ENCODE assay signal across 23 mouse cellular contexts in the genomic region with DNA sequence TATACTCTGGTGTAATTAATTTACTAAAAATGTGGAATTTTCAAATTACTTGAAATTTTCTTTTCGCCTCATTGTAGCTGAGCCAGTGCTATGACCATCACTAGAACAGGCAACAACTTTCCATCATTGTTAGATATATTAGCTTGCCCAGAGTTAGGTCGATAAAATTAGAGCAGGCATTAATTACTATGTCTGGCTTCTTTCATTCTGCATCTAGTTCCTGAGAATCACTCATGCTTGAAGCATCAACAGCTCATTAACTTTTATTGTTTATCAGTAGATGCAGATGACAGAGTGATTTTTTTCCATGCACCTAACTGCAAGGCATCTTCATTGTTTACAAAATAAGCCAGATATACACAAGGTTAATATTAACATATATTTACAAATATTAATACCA.
"Had no signal": no experiment of that assay in that cellular context is flagged by ENCODE, and none has a peak within 500 bp of the region (broad histone marks: within the 10 kb centered on the region; RNA-seq: fewer than 3 reads in every experiment).

No protein-coding gene starts in this region.

- ATAC-seq: hindbrain, postnatal 0 days; intestine, embryonic 16.5 days; liver, embryonic 12.5 days had no signal

- DNase-seq: gastrocnemius, postnatal 14 days; gastrocnemius, postnatal 36 days; heart, adult 11 months; heart, adult 2 months; heart, postnatal 14 days; heart, postnatal 36 days; kidney, adult 2 months; kidney, adult 9 months; kidney, postnatal 14 days; layer of hippocampus, adult 9-11 months; layer of hippocampus, postnatal 36 days; left cerebral cortex, postnatal 4 days had no signal

- H3K4me2 ChIP-seq: heart, embryonic 11.5 days; heart, embryonic 13.5 days; heart, embryonic 15.5 days; hindbrain, embryonic 13.5 days; hindbrain, embryonic 15.5 days; limb, embryonic 13.5 days; limb, embryonic 15.5 days; liver, embryonic 12.5 days had no signal

- H3K4me3 ChIP-seq: heart, adult 2 months; heart, embryonic 13.5 days; heart, embryonic 15.5 days; hindbrain, embryonic 13.5 days; hindbrain, embryonic 15.5 days; limb, embryonic 13.5 days; limb, embryonic 15.5 days; liver, embryonic 12.5 days had no signal

- H3K4me1 ChIP-seq: heart, embryonic 13.5 days; heart, embryonic 15.5 days; hindbrain, embryonic 13.5 days; hindbrain, embryonic 15.5 days; limb, embryonic 13.5 days; limb, embryonic 15.5 days; liver, embryonic 12.5 days had no signal

- H3K36me3 ChIP-seq: heart, embryonic 13.5 days; heart, embryonic 15.5 days; hindbrain, embryonic 13.5 days; hindbrain, embryonic 15.5 days; limb, embryonic 13.5 days; limb, embryonic 15.5 days; liver, embryonic 12.5 days had no signal

- H3K9ac ChIP-seq: heart, embryonic 13.5 days; heart, embryonic 15.5 days; hindbrain, embryonic 13.5 days; hindbrain, embryonic 15.5 days; limb, embryonic 13.5 days; limb, embryonic 15.5 days; liver, embryonic 12.5 days; liver, embryonic 14.5 days had no signal

- H3K27ac ChIP-seq: heart, adult 2 months; heart, embryonic 13.5 days; heart, embryonic 15.5 days; hindbrain, embryonic 13.5 days; hindbrain, embryonic 15.5 days; hindbrain, postnatal 0 days; limb, embryonic 13.5 days; limb, embryonic 15.5 days; liver, embryonic 12.5 days; liver, embryonic 14.5 days had no signal

- H3K9me3 ChIP-seq: heart, embryonic 13.5 days; heart, embryonic 15.5 days; hindbrain, embryonic 13.5 days; hindbrain, embryonic 15.5 days; limb, embryonic 13.5 days; limb, embryonic 15.5 days; liver, embryonic 12.5 days had no signal

- H3K27me3 ChIP-seq: heart, embryonic 13.5 days; heart, embryonic 15.5 days; hindbrain, embryonic 13.5 days; hindbrain, embryonic 15.5 days; limb, embryonic 13.5 days; limb, embryonic 15.5 days; liver, embryonic 12.5 days had no signal
